Mouse (Mus musculus) liver, adult (tissue): ENCODE measurements at regions not wholly inside any gene's neighbourhood (a gene's known extent, or its start where the extent isn't known, plus 50 kb on each side); places are given as distances from the start of the nearest gene placed in this dataset.

Experiments used
- GATA4 ChIP-seq: IDR thresholded peaks from 2 replicates; pipeline ENCODE4 v1.6.1; 2014; ENCODE audit warnings: mild to moderate bottlenecking, low read length; ENCODE audit not compliant: insufficient replicate concordance

DNA sequence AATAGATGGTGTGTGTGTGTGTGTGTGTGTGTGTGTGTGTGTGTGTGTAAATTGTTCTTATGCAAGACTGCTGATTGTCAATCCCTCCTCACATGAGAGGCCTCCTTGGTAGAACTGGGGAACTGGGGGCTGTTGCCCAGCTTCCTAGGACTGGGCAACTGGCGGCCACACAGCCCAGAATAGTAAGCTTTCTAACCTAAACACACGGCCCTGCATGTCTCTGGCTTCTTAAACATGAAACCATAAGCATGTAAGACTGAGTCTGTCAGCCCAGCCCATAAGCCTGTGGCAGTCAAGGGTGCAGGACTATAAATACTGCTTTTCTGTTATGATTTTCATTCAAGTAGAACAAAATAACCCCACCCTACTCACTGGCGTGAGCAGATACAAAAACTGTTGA, 60.7 kb downstream of the Ifng start:
- TF ChIP-seq GATA4: no peak

DNA sequence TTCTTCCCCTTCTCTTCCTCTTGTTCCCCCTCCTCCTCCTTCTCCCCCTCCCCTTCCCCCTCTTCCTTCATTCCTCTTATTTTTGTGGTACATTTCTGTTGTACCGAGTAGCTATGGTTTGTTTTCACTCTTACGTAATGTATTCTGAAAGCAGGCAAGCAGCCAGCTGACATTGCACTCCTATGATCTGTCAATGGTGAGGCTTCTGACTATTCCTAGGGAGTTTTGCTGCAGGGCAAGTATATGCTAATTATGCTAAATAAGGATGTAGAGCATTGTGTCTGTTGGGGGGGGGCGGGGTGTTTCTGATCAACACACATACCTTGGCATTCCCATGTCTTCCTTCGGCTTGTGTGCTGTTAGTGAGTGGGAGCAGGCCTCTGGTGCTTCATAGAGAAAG, 64.0 kb downstream of the Ifng start:
- no peak for TF ChIP-seq GATA4

DNA sequence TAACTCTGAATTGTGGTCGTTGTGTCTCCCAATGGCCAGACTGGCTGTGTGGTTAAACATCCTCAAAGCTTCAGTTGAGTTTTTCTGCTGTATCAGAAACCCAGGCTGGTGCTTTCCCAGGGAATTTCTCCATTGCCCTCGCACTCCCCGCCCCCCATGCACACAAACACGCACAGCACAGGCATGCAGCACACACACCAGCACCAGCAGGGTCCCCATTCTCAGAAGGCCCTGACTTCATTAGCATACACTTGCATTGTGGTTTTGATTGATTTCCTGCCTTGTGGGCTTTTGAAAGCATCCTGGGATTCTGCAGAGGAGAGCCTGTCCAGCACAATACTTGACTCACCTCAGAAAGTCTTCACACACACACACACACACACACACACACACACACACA, 65.3 kb downstream of the Ifng start:
- no peak for TF ChIP-seq GATA4

DNA sequence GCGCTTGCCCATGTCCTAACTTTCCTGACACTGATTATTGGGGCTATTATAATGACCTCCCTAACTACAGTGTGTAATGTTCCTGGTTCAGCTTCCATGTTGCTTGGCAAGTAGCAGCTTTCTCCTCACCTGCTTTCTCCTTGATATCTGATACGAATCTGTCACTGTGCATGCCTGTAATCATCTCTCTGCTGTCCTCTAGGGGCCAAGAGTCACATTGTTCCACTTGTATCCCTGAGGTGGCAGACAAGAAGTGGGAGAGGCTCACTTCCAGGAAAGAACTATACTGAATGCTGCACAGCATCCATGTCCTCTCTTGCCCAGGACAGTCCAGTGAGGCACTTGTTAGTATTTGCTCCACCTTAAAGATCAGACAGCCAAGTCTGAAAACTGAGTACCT, 66.8 kb downstream of the Ifng start:
- no peak for TF ChIP-seq GATA4

DNA sequence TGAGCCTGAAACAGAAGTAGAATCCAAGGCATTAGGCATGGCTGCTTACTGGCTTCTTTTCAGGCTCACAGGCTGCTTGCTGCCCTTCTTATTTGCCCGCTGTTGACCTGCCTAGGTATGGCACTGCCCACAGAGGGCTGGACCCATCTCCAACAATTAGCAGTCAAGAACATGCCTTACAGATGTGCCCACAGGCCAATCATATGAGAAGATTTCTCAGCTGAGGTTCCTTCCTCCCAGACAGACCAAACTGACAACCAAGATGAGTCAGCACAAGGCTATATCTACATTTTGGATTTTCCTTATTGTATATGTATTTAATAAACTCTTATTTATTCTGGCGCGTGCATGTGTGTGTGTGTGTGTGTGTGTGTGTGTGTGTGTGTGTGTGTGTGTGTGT, 76.0 kb downstream of the Ifng start:
- TF ChIP-seq GATA4: no peak

DNA sequence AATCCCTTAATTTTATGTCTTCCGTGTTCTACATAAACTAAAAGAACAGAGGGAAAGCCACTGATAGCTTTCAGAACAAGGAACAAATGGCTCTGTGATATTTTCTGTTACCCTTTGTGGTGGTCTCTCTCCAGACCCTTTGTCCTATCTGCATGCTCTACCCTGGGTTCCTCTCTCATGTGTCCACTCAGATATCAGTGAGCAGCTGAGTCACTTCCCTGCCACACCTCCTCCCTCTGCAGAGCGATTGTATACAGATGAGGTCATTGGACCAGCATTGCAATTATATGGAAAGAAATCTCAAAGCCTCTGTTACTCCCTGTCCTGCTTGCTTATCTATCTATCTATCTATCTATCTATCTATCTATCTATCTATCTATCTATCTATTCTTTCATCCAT, 77.1 kb downstream of the Ifng start:
- no peak for TF ChIP-seq GATA4

DNA sequence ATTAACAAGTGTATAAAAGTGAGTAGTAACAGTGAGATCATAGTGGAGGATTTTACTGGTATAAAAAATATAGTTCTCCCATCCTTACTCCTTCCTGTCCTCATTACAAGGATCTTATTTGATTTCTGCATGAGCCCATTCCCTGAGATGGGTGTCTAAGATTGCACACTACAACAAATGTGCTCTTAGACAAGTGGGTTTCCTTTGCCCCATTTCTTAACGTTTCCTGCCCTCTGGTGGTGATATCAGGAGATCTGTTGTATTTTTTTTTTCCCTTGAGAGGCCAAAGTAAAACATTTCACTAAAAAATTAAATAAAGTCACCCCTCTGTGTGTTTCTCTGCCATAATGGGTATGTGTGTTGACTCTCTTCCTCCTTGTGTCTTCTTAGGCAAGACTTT, 105.1 kb downstream of the Ifng start:
- no peak for TF ChIP-seq GATA4

DNA sequence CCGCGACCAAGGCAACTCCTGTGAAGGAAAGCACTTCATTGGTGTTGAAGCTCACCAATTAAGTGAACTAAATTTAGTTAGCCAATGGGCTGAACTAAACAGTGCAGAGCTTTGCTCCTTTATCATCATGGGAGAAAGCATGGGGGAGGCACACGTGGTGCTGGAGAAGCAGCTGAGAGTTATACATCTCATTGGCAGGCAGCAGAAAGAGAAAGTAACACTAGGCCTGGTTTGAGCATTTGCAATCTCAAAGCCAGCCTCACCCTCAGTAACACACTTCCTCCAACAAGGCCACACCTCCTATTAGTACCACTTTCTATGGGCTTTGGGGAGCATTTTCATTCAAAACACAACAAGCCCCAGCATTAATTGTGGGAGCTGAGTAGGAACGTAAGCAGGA, 109.4 kb downstream of the Ifng start:
- no peak for TF ChIP-seq GATA4

DNA sequence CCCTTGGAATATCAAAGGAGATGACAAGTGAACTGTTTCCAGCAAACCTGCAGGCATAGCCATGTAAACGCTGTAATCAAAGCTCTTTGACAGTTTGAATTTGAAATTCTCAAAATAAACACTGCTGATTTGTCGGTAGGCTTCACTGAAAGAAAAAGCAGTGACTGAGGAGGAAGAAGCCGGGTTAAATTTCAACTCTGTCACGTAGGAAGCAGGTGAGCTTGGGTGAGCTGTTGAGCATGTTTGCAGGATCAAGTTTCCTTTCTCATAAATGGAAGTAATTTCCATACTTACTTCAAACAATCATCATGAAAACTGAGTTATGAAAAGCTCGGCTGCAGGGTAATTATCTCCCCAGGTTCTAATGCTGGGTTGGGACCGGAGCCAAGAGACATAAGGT, 118.0 kb downstream of the Ifng start:
- TF ChIP-seq GATA4: no peak

DNA sequence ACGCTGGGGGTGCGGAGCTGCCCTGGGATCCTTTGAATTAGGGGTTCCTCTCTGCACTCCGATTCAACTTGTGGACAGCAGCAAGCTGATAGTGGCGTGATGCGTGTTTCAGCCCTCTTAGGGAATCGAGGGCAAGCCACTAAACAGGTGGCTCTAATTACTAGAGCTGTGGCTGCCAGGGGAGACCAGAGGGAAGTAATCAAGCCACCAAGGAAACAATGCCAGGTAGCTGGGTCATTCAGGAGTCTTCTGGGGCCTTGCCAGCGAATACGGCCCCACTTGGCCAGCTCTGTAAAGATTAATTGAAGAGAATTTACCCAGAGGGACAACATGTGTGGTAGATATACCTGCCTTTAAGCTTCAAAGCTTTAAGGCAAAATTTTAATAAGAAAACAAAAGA, 123.2 kb downstream of the Ifng start:
- TF ChIP-seq GATA4: no peak

DNA sequence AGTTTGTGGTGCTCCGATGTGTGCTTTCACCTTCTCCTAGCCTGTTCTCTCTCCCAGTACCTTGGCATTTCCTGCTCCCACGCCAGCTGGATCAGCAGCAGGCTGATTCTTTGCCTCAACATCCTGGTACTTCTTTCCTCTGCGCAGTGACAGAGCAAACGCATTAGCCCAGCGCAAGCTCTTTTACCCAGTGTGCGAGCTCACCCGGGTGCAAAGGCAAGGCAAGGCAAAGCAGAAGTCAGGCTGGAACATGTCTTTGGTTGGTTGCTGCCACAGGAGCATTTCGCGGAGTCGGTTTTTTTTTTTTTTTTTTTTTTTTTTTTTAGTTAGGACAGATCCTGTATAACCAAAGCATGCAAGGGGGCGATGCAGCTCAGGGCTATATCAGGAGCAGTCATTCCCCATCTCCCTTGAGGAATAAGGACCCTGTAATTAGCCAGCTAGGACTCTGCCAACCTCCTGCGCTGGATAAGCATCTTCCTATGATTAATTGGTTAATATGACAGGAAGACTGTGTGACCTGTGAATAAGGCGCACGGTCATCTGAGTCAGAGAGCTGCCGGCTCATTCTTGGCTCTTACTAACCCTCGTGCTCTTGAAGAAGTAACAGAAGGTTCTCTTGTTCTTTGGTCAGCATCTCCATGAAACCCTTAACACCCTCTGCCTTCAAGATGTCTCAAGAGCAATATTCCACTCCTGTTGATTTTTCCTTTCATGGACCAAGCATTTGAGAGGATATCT, 123.9 kb downstream of the Ifng start:
- TF ChIP-seq GATA4: no peak

DNA sequence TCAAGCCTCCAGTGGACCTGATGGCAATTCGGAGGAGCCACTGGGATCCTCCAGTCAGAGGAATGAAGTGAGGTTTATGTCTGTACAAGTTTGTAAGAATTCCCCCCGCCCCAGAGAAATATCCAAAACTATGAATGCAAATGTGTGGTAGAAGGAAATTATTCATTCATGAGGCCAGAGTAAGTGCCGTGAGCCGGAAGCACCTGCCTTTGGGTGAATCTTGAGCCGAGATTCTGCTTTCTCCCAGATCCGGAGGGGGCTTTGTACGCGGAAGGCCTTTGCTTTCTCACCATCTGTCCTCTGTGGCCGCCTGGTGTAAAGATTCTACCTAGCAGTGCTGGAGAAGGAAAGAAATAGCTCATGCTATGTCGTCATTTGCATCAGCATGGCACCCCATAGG, 127.8 kb downstream of the Ifng start:
- no peak for TF ChIP-seq GATA4

DNA sequence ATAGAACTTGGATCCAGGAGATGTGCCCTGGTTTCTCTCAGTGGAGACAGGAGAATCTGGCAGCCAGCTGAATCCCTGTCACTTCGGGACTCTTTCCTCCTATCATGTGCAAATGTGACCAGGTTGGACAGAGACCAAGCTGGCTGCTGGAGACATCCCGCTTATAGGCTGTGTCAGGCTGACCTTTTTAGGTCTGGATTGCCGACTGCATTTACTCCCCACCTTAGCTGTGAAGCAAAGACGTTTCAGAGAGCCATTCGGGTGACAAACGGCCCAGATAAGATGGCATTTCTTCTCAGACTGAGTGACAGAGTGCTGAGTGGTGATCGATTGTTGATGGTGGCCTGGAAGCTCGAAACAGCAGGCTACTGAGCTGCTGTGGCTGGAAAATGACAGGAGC, 128.6 kb downstream of the Ifng start:
- no peak for TF ChIP-seq GATA4

DNA sequence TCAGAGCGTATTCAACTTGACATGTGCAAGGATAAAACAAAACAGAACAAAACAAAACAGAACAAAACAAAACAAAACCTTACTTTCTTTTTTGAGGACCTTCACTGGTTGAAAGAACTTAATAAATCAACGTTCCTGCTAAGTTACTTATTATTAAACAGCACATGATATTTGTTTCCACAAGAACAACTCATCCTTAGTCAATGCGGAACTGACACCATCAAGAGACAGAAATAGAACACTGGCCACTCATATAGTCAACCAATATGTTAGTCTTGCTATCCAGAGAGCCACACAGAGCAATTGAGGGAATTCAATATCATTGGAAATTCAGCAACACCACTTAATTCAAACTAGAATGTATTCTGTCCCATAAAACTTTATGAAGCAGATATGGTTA, 132.4 kb downstream of the Ifng start:
- no peak for TF ChIP-seq GATA4

DNA sequence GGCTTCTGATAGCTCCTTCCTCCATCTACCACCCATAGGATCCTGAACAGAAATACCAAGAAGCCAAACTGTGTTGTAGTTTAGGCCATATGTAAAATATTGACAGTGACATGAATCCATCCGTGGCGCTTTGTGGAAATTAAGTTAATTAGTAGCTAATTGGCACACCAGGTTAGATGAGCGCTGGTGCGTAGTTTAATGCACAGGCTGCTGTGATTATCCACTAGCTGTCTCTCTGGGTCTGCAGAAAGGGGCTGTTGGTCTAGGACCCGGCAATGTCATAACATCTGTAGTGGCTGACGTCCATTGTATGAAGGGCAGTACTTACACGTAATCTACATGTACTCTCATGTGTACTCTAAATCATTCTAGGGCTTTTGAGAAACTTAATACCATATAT, 134.7 kb downstream of the Ifng start:
- TF ChIP-seq GATA4: no peak

DNA sequence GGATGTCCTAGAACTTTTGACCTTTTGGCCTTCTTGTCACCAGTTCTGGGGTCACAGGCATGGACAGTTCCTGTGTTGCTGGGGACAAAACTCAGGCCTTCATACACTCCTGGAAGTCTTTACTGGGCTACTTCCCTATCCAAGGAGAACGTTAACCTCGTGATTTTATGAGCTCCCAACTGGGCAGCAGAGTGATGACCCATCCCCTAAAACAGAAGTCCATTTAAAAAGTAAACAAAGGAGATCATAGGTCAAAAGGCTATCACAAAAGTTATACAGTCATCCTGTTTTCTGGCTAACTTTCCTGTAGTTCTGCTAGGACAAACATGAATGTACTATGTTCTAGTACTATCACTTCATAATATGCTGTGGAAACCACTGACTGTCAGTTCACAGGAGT, 140.5 kb downstream of the Ifng start:
- TF ChIP-seq GATA4: peak; percentile 77; the same call in 1 of the 2 replicates

DNA sequence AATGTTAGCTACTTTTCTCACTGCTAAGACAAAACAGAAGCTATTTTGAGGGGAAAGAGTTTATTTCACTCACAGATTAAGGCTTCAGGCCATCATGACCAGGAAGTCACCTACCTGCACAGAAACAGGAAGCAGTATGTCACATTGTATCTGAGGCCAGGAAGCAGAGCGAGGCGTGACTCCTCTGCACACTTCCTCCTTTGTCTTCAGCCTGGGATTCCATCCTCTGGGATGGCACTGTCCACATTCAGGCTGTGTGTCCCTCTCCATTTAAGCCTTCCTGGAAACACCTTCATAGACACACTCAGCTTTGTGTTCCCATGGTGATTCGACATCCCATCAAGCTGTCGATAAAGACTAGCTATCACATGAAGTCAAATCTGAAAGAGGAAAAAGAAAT, 145.0 kb downstream of the Ifng start:
- TF ChIP-seq GATA4: no peak

DNA sequence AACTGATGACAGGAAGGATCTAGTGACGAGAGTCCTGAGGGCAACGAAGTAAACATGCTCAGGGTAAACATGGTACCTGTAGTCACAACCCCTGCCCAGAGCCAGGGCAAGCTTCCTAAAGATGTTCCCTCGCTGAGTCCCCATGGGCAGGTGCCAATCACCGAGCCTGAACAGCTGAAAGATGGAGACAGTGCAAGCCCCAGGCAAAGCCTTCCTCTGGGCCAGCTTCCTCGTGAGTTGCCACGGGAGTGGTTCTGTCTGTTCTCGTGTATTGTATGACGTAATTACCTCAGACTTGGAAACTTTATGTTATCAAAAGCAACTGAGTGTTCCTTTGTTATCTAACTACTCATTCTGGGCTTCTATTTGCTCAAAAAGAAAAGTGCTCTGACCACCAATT, 147.4 kb downstream of the Ifng start:
- TF ChIP-seq GATA4: no peak

DNA sequence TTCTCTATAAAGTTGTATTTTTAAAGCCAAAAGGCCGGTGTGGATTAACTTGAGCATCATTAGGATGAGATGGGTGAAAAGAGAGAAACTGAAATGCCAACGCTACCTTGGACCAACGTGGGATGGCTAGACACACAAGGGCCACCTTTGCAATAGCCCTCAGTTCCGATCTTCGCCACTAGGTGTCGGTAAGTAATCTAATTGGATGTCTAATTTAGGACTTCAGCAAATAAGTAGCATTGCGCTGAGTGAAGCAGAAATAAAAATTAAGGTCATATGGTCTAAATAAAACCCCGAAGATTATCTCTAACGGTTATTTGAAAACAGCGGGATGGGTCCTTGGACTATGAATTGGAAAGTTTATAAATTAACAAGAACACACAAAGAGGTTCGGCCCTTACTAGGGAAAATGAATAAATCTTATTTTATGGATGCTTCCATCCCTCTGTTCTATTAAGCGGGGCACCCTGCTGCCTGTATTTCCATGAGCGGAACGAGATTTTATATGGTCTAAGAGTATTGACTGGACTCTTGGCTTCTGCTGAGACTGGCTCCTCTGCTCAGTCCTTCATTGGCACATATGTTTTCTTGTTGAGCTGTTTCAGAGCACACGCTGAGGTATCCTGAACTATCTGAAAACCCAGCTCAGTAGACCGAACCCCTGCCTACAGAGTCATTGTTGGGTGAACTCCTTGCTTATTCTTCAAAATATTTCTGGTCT, 152.0 kb downstream of the Ifng start:
- no peak for TF ChIP-seq GATA4
